Mouse (Mus musculus) splenic B cell, adult 2 months (primary cell): ENCODE results near the gene Nkx2-9.

Source experiments
- DNase-seq: peaks from one replicate; pipeline ENCODE4 v3.0.0-alpha.2; 2011; ENCODE audit warnings: low read depth, low spot score
- H3K27me3 ChIP-seq: 2 replicates; pipeline ENCODE4 v1.6.1; 2012; ENCODE audit warnings: mild to moderate bottlenecking, low read length, moderate library complexity, mixed read lengths; ENCODE audit not compliant: control insufficient read depth, poor library complexity, insufficient read depth, severe bottlenecking
- H3K36me3 ChIP-seq: 2 replicates; pipeline ENCODE4 v1.6.1; 2012; ENCODE audit warnings: mild to moderate bottlenecking, low read length, moderate library complexity, mixed read lengths; ENCODE audit not compliant: control insufficient read depth, poor library complexity, insufficient read depth, severe bottlenecking

Nkx2-9 gene

GRCm38 (mm10) chr12:56612761-56613437, at the start of gene Nkx2-9:
TSS of gene Nkx2-9 (minus strand) at chr12:56613284.
- no peak for DNase-seq
- H3K27me3 ChIP-seq: no peaks in the 10 kb centered on the region
- no peaks in the 10 kb centered on the region for H3K36me3 ChIP-seq

DNA sequence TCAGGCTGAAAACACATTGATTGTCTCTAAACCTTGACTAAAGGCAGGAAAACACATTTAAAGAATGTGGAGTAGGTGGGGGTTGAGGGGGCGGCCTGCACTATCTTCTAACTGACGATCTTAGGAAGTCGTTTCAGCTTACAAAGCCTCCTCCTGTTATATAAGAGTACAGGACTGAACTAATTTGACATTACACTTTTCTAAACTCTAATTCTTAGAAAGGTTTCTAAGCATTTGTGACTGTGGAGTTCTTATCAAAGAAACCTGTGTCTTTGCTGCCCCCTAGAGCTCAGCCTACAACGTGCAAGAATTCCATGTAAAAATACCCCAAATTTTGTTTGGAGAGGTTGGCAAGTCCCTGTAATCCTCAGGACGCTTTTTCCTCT, 24.1 kb upstream of the Nkx2-9 start:
- Histone ChIP-seq H3K27me3 (no peaks in the 10 kb centered on the region), H3K36me3 (no peaks in the 10 kb centered on the region)
- DNase-seq: no peak

GRCm38 (mm10) chr12:56636534-56637180, 23.6 kb upstream of the Nkx2-9 start:
- Histone ChIP-seq H3K27me3 (no peaks in the 10 kb centered on the region), H3K36me3 (no peaks in the 10 kb centered on the region)
- DNase-seq: peak; percentile 5

DNA sequence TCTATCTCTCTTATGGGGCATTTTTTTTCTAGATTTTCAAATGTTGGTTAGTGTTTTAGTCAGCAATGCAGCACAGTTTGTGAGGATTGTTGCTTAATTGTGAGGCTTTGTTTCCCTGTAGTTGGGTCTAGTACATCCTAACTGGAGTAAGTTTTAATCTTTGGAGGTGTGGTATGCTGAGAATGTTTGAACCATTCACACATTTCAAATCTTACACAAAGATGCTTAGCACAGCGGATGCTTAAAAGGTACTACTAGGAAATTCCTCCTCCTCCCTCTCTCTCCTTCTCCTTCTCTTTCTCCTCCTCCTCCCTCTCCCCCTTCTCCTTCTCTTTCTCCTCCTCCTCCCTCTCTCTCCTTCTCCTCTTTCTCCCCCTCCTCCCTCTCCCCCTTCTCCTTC, 3.0 kb upstream of the Nkx2-9 start:
- no peak for DNase-seq
- no peaks in the 10 kb centered on the region for H3K36me3 ChIP-seq

DNA sequence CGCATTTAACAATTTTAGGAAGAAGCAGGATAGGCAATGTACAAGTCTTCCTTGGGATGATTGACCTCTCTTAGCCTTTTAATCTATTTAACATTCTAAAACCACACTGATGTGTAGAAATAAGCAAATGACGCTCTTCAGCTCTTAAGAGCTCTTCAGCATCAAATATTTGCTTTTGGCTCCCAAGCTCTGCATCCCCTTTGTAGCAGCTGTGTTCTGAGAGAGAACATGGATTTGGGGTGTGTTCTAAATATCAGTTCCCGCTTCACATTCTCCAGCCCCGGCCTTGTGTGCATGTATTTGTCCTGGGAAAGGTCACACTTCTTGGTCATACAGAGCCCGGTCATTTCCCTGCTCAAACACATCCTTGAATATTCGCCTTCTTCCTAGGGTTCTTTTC, 2.3 kb upstream of the Nkx2-9 start:
- DNase-seq: no peak
- Histone ChIP-seq H3K36me3 (no peaks in the 10 kb centered on the region), H3K27me3 (no peaks in the 10 kb centered on the region)

More for the DNA sequence above, 3.0 kb upstream of the Nkx2-9 start:
- H3K27me3 ChIP-seq: no peaks in the 10 kb centered on the region

DNA sequence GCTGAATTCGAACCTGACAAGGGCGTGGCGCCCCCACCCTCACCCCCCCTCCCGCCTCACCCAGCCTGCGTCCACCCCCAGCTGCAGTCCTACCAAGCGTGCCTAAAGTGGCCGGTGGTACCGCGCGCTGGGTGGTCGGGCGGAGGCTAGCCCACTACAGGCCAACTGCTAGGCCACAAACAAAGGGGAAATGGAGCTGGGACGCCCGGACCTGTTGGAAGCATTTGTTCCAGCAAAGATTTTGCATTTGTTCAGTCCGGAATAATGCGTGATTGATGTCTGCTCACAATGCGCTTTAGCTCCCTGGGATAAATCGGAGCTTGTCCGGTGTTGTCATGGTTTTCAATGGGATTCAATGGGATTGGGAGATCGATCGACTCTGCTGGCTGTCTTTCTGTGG, 1.4 kb upstream of the Nkx2-9 start:
- no peaks in the 10 kb centered on the region for H3K36me3 ChIP-seq
- DNase-seq: no peak
- H3K27me3 ChIP-seq: no peaks in the 10 kb centered on the region

DNA sequence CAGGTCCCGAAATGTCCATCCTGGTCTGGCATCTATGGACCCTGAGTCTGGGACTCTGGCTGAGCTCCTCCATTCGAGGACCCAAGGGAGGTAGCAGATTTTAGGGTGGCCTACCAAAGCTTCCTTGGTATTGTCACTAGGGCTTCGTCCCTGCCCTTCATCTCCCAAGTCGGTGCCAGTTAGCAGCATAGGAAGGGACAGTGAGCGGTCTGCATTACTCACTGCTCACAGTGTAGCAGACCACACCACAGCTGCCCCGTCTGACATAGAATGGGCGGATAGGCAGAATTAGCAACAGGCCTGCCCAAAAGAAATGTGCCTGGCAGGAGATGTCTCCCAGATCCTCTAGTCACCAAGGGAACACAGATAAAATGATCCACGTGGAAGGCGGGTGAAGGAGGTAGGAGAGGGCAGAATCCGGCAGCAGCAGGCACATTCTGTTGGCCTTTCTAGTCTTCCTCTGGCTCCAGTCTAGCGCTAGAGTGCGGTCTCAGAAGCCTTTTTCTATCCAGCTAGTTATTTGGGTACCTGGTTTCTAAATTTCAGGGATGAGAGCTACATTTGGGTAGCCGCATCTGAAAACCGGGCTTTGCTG, 929 bp upstream of the Nkx2-9 start:
- DNase-seq: no peak
- no peaks in the 10 kb centered on the region for H3K27me3 ChIP-seq

DNA sequence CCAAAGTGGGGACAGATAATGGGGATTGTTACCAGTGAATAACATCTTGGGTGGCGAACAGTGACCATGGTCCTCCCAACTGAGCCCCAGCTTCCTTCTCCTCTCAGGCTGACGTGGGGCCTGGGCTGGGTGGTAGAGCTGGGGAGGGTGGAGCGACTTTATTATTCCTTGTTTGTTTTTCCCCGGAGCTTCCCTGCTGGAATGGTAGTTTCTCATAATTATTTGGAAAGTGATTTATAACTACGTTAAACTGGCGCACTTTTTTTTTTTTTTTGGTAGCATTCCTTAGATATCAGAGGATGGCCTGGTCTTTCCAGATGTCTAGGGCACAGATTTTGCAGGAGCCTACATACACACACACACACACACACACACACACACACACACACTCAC, 350 bp upstream of the Nkx2-9 start:
- no peak for DNase-seq
- Histone ChIP-seq H3K27me3 (no peaks in the 10 kb centered on the region), H3K36me3 (no peaks in the 10 kb centered on the region)

More for the DNA sequence above, 929 bp upstream of the Nkx2-9 start:
- H3K36me3 ChIP-seq: no peaks in the 10 kb centered on the region

- Histone ChIP-seq H3K36me3 (no peaks in the 10 kb centered on the region), H3K27me3 (no peaks in the 10 kb centered on the region)
- no peak for DNase-seq
Measured at GRCm38 (mm10) chr12:56612349-56612735, 742 bp downstream of the Nkx2-9 start.

DNA sequence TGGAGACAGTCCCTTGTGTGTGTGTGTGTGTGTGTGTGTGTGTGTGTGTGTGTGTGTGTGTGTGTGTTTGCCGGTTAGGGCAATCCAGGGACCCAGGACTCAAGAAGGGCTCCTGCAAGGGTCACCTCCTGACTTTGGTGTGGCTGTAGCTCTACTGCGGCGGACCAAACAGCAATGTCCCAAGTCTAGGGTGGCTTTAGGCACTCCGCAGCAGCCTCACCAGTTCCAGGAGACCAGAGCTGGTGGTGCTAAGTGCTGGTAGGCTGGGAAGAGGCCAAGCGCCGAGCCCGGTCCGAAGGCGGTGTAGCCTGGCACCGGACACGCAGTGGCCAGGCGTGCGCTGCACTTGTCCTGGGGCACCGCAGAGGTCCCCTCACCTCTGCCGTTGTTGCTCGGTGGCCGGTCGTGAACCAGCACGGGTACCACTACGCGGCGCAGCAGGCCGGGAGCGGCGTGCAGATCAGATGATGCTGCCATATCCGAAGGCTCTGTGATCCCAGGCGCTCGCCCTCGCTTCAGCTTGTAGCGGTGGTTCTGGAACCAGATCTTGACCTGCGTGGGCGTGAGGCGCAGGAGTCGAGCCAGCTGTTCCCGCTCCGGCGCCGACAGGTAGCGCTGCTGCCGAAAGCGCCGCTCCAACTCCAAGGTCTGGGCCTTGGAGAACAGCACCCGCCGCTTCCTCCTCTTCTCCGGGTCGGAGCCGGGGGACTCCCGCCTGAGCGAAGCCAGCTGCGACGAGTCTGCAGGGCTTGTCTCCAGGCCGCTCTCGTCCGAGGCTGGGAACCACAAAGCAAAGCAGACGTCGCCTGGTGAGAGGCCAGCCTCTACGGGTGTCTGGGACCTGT, 1.4 kb downstream of the Nkx2-9 start:
- no peaks in the 10 kb centered on the region for H3K36me3 ChIP-seq
- DNase-seq: no peak
- H3K27me3 ChIP-seq: no peaks in the 10 kb centered on the region

GRCm38 (mm10) chr12:56610851-56611250, 2.2 kb downstream of the Nkx2-9 start:
- no peaks in the 10 kb centered on the region for H3K27me3 ChIP-seq
- no peaks in the 10 kb centered on the region for H3K36me3 ChIP-seq
- no peak for DNase-seq

GRCm38 (mm10) chr12:56591722-56592121, 21.4 kb downstream of the Nkx2-9 start:
- DNase-seq: peak; percentile 4
- H3K27me3 ChIP-seq: no peaks in the 10 kb centered on the region
- no peaks in the 10 kb centered on the region for H3K36me3 ChIP-seq

GRCm38 (mm10) chr12:56587830-56588229, 25.3 kb downstream of the Nkx2-9 start:
- Histone ChIP-seq H3K27me3 (no peaks in the 10 kb centered on the region), H3K36me3 (no peaks in the 10 kb centered on the region)
- DNase-seq: no peak
